Mouse (Mus musculus) forebrain, embryonic 13.5 days (tissue): Measurements from ENCODE around the gene Actl7b. TPM values are rescaled to one million over a fixed set of nuclear protein-coding genes. Genes with fewer than 3 reads are reported as not detected.

ENCODE experiments used
- ATAC-seq: fragments of 200-750 bp; cut with Nextera tagmentation; 2 replicates; pipeline ENCODE4 v1.8.0; 2017
- H3K27ac ChIP-seq: fragments of 300-500 bp; sonication (generic); 2 replicates; pipeline ENCODE4 v1.5.1; 2015; ENCODE audit warnings: inconsistent platforms, mild to moderate bottlenecking, moderate library complexity
- H3K27me3 ChIP-seq: fragments of 300-500 bp; sonication (generic); 2 replicates; pipeline ENCODE4 v1.6.1; 2015; ENCODE audit warnings: mild to moderate bottlenecking, inconsistent platforms
- H3K36me3 ChIP-seq: fragments of 300-500 bp; sonication (generic); 2 replicates; pipeline ENCODE4 v1.6.1; 2015; ENCODE audit warnings: mild to moderate bottlenecking, inconsistent platforms; ENCODE audit not compliant: poor library complexity, severe bottlenecking
- H3K4me1 ChIP-seq: fragments of 300-500 bp; sonication (generic); 2 replicates; pipeline ENCODE4 v1.6.1; 2015; ENCODE audit warnings: inconsistent platforms
- H3K4me2 ChIP-seq: fragments of 300-500 bp; sonication (generic); 2 replicates; pipeline ENCODE4 v1.6.1; 2015; ENCODE audit warnings: inconsistent platforms, mild to moderate bottlenecking, moderate library complexity
- H3K4me3 ChIP-seq: fragments of 300-500 bp; sonication (generic); 2 replicates; pipeline ENCODE4 v1.5.1; 2015; ENCODE audit warnings: mild to moderate bottlenecking, inconsistent platforms
- H3K9ac ChIP-seq: fragments of 300-500 bp; sonication (generic); 2 replicates; pipeline ENCODE4 v1.6.1; 2015; ENCODE audit warnings: mild to moderate bottlenecking, inconsistent platforms
- H3K9me3 ChIP-seq: fragments of 300-500 bp; sonication (generic); replicated peaks from 2 replicates; pipeline ENCODE4 v1.6.1; 2016; ENCODE audit warnings: inconsistent platforms
- WGBS: fragments of 180-500 bp; shearing (Covaris S2); methylation state at CpG from one replicate; pipeline ENCODE4 v1.1.7; 2015; 5-methylcytosine and 5-hydroxymethylcytosine counted together
- polyA plus RNA-seq: library from polyadenylated mRNA; unstranded; fragments of >200 nt; fragmentation: Nextera tagmentation; extraction: Ambion mirVana; gene quantifications from 2 replicates; pipeline ENCODE4 v1.2.1, GENCODE M21; 2015

Gene Actl7b
- polyA plus RNA-seq, 1 experiment from 2014 or later = not detected

DNA sequence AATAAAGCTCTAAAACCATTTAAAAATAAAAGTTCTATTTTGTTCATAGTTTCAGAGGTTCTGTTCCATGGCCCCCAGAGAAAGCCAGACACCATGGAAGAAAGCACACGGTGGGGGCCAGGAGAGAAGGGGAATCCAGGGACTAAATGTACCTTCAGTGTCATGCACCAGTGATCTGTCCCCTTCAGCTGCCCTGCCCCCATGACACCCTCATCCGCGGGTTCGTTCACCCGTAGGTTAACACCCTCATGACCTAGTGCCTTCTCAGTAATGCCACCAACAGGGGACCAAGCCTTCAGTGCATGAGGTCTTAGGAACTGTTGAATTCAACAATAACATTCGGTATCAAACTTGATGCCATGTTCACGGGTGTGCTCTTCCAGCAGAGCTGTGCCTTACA lies 44.8 kb downstream of the Actl7b start:
- no peak for ATAC-seq
- no peak overlapping the region for H3K9ac ChIP-seq
- no peak overlapping the region for H3K4me3 ChIP-seq
- no peaks in the 10 kb centered on the region for H3K36me3 ChIP-seq
- H3K4me1 ChIP-seq = no peaks in the 10 kb centered on the region
- no peaks in the 10 kb centered on the region for H3K9me3 ChIP-seq
- H3K27me3 ChIP-seq = no peaks in the 10 kb centered on the region
- no peak overlapping the region for H3K27ac ChIP-seq
- H3K4me2 ChIP-seq = no peak overlapping the region
- WGBS = 87% methylated on average over 7 of the region's 7 CpGs

Other genes with a start within 250 kb of the Actl7b start
- gene Gm26657, start 1.4 kb downstream of the Actl7b start, polyA plus RNA-seq = not detected in 2 replicates
- gene Actl7a, start 2.0 kb upstream of the Actl7b start, polyA plus RNA-seq = not detected in 2 replicates
- gene Elp1, start 60.9 kb upstream of the Actl7b start, polyA plus RNA-seq = 54.9 and 62.1 TPM in 2 replicates
- 16.5 and 18.1 TPM in 2 replicates for gene Fam206a, start 60.9 kb upstream of the Actl7b start, polyA plus RNA-seq
- gene Ctnnal1, start 123.7 kb upstream of the Actl7b start, polyA plus RNA-seq = 16.5 and 19.4 TPM in 2 replicates
- gene Tmem245, start 206.0 kb upstream of the Actl7b start, polyA plus RNA-seq = 6.7 and 8.2 TPM in 2 replicates
- 10.9 and 11.6 TPM in 2 replicates for gene Frrs1l, start 248.9 kb upstream of the Actl7b start, polyA plus RNA-seq